Mouse (Mus musculus): ENCODE measurements at regions not wholly inside any gene's neighbourhood (a gene's known extent, or its start where the extent isn't known, plus 50 kb on each side); places are given as distances from the start of the nearest gene placed in this dataset.

DNA sequence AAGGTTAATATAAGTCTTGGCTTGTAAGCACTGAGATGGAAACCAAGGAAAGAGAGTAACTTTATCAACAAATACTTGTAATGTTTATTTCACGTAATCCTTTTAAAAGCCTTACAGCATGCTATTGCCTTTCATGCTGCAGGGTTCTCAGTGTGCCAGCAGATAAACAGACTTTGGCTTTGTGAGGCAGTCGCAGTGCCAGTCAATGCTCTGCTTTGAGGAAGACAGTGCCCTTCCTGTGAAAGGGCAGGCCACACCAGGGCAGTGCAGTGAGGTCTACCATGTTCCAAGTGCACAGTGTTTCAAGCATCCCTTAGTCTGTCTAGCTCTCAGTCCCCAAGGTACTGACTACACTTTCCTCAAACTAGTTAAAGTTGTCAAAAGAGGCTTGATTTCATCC, 360.6 kb downstream of the Serpinb8 start:
- Histone ChIP-seq H3K4me2 (ENCODE audit: low read depth) (no peak overlapping the region), H3K27ac (ENCODE audit: low read depth, low read length) (no peak overlapping the region), H3K27me3 (ENCODE audit: insufficient read depth, low read length) (no peaks in the 10 kb centered on the region), H3K9ac (no peak overlapping the region), H3K4me1 (ENCODE audit: insufficient read depth) (no peaks in the 10 kb centered on the region), H3K36me3 (ENCODE audit: insufficient read depth) (no peaks in the 10 kb centered on the region), H3K9me3 (ENCODE audit: low read length) (no peaks in the 10 kb centered on the region), H3K4me3 (ENCODE audit: low read depth, low read length) (no peak overlapping the region)
- no peak for TF ChIP-seq CTCF (IDR thresholded peaks at IDR 0.05; ENCODE audit: low read depth)
- no peak for DNase-seq
- 36% methylated on average over 2 of the region's 2 CpGs for WGBS
- ATAC-seq: no peak

DNA sequence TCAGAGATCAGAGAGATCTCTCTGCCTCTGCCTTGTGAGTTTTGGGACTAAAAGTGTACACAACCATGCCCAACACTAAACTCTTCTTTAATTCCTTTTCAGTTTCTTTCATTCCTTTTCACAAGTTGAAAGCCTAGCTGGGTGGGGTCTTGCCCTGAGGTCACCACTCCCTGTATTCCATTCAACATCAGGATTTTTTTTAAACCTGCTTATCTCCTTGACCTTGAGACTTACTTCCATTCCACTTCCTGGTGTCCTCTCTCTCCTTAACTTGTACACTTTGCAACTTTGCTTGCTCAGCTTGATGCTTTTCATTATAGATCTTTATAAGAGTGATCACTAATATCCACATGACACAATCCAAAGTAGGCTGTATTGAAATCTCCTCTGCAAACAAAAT, 371.2 kb downstream of the Serpinb8 start:
- Histone ChIP-seq H3K9ac (no peak overlapping the region), H3K9me3 (ENCODE audit: low read length) (no peaks in the 10 kb centered on the region)
- TF ChIP-seq CTCF (IDR thresholded peaks at IDR 0.05; ENCODE audit: low read depth): no peak

DNA sequence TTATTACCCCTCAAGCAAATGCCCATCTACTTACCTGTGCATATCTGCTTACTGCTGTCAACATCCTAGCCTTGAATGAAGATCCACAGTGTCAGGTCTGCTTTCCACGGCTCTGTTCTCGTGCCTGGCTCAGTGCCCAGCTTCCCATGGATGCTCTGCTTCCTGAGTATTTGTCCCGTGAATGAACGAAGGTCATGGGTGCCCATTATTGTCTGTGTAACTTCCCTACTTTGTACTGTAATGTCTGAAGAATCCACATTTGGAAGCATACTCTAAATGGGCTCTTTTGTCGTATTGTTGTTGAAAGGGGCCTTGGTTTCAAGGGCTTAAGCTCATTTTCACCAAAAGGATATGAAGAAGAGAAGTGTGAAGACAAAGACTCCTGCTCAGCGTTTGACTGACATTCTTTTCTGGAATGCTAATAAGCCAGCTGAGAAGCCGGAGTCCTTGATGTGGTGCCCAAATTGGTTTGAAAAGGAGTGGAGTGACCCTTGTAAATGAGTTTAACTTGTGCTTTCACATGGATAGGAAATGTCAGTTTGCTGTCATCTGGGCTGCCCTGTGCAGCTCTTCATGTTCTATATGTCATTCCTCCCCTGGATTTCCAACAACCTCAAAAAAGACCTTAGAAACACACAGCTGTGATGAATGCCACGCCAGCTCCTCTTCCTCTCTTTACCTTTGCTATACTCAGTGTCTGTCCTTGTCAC, 386.0 kb downstream of the Serpinb8 start:
- Histone ChIP-seq H3K36me3 (ENCODE audit: insufficient read depth) (no peaks in the 10 kb centered on the region), H3K4me1 (ENCODE audit: insufficient read depth) (no peaks in the 10 kb centered on the region), H3K9ac (no peak overlapping the region), H3K9me3 (ENCODE audit: low read length) (no peaks in the 10 kb centered on the region), H3K4me3 (ENCODE audit: low read depth, low read length) (no peak overlapping the region), H3K27ac (ENCODE audit: low read depth, low read length) (no peak overlapping the region), H3K27me3 (ENCODE audit: insufficient read depth, low read length) (no peaks in the 10 kb centered on the region), H3K4me2 (ENCODE audit: low read depth) (no peak overlapping the region)
- 8% methylated on average over 8 of the region's 8 CpGs for WGBS
- DNase-seq (no peak), ATAC-seq (0 out of 2 replicates have a peak, but pooled peaks have one; percentile 23)
- TF ChIP-seq CTCF (IDR thresholded peaks at IDR 0.05; ENCODE audit: low read depth): no peak

More for the DNA sequence above, 371.2 kb downstream of the Serpinb8 start:
- DNase-seq (no peak), ATAC-seq (no peak)
- Histone ChIP-seq H3K4me2 (ENCODE audit: low read depth) (no peak overlapping the region), H3K4me3 (ENCODE audit: low read depth, low read length) (no peak overlapping the region), H3K27ac (ENCODE audit: low read depth, low read length) (no peak overlapping the region), H3K36me3 (ENCODE audit: insufficient read depth) (no peaks in the 10 kb centered on the region), H3K4me1 (ENCODE audit: insufficient read depth) (no peaks in the 10 kb centered on the region), H3K27me3 (ENCODE audit: insufficient read depth, low read length) (no peaks in the 10 kb centered on the region)

DNA sequence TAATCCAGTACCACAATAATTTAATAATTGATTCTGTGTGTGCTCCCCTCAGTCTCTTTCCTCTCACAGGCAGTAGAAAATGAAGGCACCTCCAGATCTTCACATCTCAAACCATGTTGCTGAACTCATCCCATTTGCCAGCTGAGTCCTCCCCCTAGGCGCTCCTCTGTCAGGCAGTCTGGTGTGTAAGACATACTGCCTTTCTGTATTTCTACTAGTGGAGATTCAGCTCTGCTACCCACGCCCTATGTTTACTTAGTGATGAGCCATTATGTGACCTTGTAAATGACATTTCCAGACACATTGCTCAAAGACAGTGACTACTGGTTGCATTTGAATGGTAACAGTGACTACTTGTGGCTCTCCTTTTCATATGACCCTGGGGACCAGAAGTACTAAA, 387.9 kb downstream of the Serpinb8 start:
- Histone ChIP-seq H3K27me3 (ENCODE audit: insufficient read depth, low read length) (no peaks in the 10 kb centered on the region), H3K9me3 (ENCODE audit: low read length) (no peaks in the 10 kb centered on the region), H3K9ac (no peak overlapping the region), H3K4me2 (ENCODE audit: low read depth) (no peak overlapping the region), H3K4me3 (ENCODE audit: low read depth, low read length) (no peak overlapping the region), H3K27ac (ENCODE audit: low read depth, low read length) (no peak overlapping the region), H3K4me1 (ENCODE audit: insufficient read depth) (no peaks in the 10 kb centered on the region), H3K36me3 (ENCODE audit: insufficient read depth) (no peaks in the 10 kb centered on the region)
- no peak for TF ChIP-seq CTCF (IDR thresholded peaks at IDR 0.05; ENCODE audit: low read depth)
- ATAC-seq (no peak), DNase-seq (no peak)
- WGBS: 53% methylated on average over 2 of the region's 2 CpGs

DNA sequence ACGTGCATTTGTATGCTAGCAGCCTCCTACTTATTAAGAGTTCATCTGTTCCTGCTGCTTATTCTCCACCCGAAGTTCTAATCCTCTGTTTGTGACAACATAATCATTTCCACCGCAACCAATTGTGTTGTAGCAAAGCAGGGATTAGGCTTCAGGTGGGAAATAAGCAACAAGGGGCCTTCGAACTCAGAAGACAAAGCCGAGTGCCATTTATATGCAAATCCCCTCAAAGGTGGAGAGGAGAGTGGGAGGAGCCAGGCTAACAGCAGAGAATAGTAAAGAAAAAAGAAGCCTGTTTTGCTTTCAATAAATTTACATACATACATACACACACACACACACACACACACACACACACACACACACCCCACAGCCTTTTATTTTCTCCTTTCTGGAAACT, 388.6 kb downstream of the Serpinb8 start:
- Histone ChIP-seq H3K27me3 (ENCODE audit: insufficient read depth, low read length) (no peaks in the 10 kb centered on the region), H3K4me2 (ENCODE audit: low read depth) (no peak overlapping the region), H3K9me3 (ENCODE audit: low read length) (no peaks in the 10 kb centered on the region), H3K36me3 (ENCODE audit: insufficient read depth) (no peaks in the 10 kb centered on the region), H3K9ac (no peak overlapping the region), H3K4me3 (ENCODE audit: low read depth, low read length) (no peak overlapping the region), H3K4me1 (ENCODE audit: insufficient read depth) (no peaks in the 10 kb centered on the region), H3K27ac (ENCODE audit: low read depth, low read length) (no peak overlapping the region)
- WGBS: 15% methylated on average over 5 of the region's 5 CpGs
- DNase-seq: no peak
- ATAC-seq: no peak
- TF ChIP-seq CTCF (IDR thresholded peaks at IDR 0.05; ENCODE audit: low read depth): no peak

DNA sequence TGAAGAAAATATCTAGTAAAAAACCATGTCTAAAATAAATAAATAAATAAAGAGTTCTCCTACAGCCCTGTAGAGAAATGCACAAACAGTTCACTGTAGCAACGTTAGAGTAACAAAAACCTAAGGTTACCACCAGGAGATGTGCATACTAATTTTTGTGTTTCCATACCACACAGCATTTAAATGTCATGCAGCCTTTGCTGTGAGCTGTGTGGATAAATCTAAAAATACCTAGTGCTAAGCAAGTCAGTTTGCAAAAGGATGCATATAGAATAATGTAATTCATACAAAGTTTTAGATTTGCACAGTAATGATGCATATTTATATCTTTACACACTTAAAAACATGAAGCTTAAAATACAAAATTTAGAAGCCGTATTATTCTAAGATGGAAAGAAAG, 395.8 kb downstream of the Serpinb8 start:
- Histone ChIP-seq H3K9me3 (ENCODE audit: low read length) (no peaks in the 10 kb centered on the region), H3K4me3 (ENCODE audit: low read depth, low read length) (no peak overlapping the region), H3K36me3 (ENCODE audit: insufficient read depth) (no peaks in the 10 kb centered on the region), H3K4me1 (ENCODE audit: insufficient read depth) (no peaks in the 10 kb centered on the region), H3K9ac (no peak overlapping the region), H3K27me3 (ENCODE audit: insufficient read depth, low read length) (no peaks in the 10 kb centered on the region), H3K4me2 (ENCODE audit: low read depth) (no peak overlapping the region), H3K27ac (ENCODE audit: low read depth, low read length) (no peak overlapping the region)
- ATAC-seq (peak; percentile 88), DNase-seq (peak; percentile 4)
- no peak for TF ChIP-seq CTCF (IDR thresholded peaks at IDR 0.05; ENCODE audit: low read depth)
- WGBS: 63% methylated on average over 2 of the region's 2 CpGs

DNA sequence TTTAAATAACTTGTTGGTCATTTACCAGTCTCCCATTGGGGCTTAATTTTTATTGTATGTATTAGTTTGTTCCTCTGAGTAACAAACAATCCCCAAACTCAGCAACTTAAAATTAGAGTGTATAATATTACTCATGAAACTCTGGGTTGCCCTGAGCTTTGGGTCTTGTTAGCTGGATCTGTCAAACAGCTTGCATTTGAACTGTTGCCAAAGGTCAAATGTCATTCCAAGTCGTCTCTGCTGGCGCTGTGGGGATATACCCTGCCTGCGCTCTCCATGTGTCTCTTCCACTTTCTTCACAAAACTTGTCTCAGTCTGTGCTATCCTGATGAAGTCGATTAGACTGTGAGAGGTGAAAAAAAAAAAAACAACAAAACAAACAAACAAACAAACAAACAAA, 398.3 kb downstream of the Serpinb8 start:
- no peaks in the 10 kb centered on the region for H3K27me3 ChIP-seq (ENCODE audit: insufficient read depth, low read length)
- H3K9me3 ChIP-seq (ENCODE audit: low read length): no peaks in the 10 kb centered on the region
- no peaks in the 10 kb centered on the region for H3K36me3 ChIP-seq (ENCODE audit: insufficient read depth)
- no peak for ATAC-seq
- no peak overlapping the region for H3K9ac ChIP-seq
- DNase-seq: no peak
- H3K27ac ChIP-seq (ENCODE audit: low read depth, low read length): no peak overlapping the region
- H3K4me2 ChIP-seq (ENCODE audit: low read depth): no peak overlapping the region
- no peaks in the 10 kb centered on the region for H3K4me1 ChIP-seq (ENCODE audit: insufficient read depth)
- no peak for TF ChIP-seq CTCF (IDR thresholded peaks at IDR 0.05; ENCODE audit: low read depth)
- no peak overlapping the region for H3K4me3 ChIP-seq (ENCODE audit: low read depth, low read length)
- 69% methylated on average over 4 of the region's 4 CpGs for WGBS
